Mouse (Mus musculus): ENCODE data around the gene Susd1. TPM values are rescaled to one million over a fixed set of nuclear protein-coding genes. Genes with fewer than 3 reads are reported as not detected.

The Susd1 gene
- total RNA-seq, 2 experiments from 2014 or later = 1.8 to 1.9 TPM

DNA sequence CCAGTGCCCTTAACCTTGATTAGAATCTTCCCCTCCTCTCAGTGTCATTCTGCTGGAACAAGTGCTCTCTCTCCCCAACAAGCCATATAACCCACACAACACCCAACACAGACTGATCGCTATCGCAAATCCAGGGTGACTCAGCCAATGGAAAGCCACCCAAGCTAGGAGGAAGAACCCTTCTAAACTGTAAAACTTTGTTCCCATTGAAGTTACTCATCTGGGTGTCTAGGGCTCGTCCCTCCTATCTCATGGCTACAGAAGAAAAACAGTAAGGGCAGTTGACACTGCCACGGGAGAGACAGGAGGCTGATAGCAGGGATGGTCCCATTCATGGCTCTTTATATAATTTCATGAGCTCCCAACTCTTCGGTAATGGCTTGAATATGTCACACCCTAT is 114.1 kb downstream of the Susd1 start:
- DNase-seq (ENCODE audit: low spot score in 2 of 2) = no peak

DNA sequence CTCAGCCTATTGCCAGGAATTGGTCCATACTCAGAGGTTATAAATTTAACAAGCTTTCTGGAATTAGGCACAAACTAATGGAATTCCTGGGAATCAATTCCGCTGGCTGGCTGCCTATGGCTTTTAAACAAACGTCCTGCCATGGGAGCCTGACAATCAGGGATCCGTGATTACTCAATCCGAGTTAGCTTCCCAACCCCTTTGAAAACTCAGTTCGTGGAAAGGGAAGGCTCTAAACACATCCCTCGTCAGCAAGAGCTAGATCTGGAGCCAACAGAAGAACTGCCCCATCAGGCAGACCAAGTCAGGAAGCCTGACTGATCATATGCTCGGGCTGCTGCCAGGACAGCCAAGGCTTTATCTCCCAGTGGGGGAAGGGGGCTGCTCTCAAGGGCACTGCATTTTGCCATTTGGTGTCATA is 115.2 kb downstream of the Susd1 start:
- peak in 1 of 2 experiments; percentile 47 for DNase-seq (ENCODE audit: low spot score in 2 of 2)

DNA sequence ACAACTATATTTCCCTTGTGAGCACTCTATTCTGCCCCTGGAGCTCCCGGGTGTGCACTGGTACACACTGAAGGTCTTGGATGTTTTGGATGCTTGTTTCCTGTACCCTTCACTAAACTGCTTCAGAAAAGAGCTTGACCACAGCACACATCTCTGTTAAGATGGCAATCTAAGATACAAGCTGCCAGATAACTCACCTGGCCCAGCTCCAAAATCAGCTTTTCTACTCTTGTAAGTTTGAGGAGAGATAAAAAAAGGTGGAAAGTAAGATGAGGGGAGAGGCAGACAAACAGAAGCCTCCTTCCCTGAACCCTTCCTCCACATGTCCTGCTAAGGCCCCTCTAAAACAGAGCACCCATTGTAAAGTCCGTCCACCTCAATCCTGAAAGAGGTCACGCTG is 115.7 kb downstream of the Susd1 start:
- DNase-seq (ENCODE audit: low spot score in 2 of 2) = no peak

DNA sequence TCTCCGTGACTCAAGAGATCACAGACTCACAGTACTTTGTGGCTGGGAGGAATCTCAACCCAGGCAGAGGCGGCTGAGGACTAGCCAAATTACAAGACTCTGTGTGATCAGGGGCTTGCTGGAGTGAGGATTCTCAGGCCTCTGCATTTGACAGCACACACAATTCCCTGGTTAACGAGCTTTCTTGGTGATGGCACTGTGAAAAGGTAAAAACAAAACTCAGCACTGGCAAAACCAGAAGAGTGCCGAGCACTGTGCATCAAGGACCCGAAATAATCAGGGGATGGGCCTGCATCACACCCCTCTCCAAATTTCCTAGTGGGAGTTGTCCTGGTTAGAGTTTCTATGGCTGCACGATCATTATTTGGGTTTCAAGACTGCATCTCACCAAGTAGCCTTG is 116.4 kb downstream of the Susd1 start:
- no peak for DNase-seq (ENCODE audit: low spot score in 2 of 2)

DNA sequence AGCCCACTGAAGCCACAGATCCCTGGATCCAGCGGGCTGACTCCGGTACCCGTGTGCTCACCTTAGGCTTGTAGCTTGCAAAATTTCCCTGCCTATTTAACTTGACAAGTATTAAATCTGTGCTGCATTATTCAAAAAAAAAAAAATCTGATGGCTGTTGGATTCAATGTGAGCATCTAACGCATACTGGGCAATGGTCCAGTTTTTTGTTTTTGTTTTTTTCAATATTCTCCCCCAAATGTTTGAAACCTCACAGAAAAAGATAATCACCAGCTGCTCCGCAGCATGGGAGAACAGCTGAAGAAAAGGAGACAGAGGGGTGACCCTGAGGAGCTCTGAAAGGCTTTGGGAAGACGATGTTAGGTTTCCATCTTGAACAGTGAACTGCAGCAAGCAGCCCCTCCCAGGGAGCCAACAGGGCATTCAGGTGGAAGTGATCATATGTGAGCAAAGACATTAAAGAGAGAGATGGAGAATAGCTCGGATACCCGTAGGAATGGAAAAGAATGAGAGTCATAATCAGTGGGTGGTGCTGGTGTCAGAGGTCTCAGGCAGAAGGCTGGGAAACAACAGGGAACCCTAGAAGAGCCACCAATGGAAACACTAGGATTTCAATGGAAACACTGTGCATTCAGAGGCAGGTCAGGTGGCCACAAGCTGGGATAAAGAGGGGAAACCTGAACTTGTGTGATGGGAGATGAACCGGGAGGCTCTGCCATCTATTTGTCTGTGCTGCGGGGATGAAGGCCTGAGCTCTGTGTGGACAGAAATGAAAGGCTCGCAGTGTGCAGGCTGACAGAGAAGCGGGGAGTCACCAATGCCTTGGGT is 117.0 kb downstream of the Susd1 start:
- DNase-seq (ENCODE audit: low spot score in 2 of 2) = no peak

DNA sequence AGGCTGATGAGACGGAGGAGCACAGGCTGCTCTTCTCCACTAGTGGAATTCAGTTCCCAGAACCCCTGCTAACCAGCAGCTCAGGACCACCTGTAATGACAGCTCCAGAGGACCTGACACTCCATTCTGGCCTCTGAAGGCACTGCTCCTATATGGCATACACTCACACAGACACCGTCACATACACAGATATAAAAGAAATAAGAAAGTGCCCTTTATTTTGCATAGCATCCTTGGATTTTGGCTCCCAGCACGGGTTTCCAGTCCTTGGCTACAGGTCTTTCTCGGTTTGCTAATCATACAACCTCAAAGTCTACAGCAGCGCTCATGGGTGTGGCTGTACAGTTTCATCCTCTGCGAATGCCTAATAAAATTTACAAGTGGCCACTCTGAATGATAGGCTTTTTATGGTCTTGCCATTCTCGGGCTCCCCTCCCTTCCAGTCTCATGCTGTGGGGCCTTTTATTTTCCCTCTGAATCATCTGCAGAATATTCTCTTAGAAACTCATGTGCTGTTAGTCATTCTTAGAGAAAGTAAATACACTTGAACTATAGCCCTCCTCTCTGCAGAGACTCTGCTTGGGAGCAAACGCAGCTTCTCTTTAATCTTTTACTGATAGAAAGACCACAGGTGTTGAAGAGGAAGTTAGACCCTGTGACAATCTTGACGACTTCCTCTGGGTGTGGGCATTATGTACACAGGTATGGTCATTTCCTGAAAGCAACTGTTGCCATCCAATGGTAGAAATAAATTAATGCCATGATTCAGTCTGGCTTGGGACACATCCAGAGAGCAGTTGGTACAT is 119.1 kb downstream of the Susd1 start:
- DNase-seq (ENCODE audit: low spot score in 2 of 2) = no peak

DNA sequence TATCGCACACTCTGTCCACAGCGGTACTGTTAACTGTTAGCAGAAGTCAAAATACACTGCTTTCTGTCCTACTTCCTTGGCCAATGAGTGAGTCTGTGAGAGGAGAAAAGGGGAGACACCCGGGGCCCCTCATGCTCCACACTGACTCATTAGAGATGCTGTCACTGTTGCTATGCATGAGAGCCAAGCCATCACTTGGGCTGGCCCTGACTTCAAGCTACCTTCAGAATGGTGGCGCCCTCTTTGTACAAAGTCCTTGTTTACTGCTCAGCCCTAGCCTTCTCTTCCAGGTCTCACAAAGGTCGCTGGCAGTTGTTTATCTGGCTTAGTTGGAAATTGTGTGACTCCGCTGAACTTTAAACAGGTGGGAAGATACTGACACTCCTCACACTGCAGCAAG is 119.8 kb downstream of the Susd1 start:
- DNase-seq (ENCODE audit: low spot score in 2 of 2) = no peak

DNA sequence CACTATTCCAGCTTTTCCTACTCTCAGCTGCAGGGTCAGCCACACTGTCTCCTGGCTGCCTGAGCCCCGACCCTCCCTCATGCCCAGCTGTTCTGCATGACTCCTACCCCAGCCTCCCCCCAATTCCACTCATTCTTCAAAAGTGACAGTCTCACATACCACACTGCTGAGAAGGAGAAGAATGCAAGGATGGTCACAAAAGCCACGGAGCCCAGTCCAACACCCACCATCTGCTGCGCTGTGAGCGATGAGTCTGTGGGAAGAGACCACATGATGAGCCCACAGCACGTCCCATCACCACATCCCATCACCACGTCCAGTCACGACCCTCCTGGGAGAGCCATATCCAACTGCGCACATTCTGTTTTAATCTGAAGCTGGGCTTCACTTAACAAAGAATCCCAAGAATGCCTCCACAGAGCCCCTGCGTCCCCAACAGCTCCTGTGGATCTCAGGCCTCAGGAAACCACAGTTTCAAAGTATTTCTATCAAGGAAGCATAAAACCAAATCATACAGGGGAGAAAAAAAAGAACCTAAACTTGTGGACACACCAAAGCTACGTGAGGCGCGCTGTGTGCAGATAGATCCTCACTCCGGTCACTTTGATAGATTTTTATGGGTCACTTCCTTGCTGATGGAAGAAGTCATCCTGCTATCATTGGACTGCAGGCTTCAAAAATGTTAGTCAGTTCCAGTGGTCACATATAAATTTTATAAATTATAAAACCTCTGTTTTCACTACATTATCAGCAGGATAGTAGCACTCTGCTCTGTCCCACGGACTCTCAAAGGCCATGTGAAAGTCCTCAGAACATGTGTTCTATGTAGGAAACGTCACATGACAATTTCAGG is 122.7 kb downstream of the Susd1 start:
- DNase-seq (ENCODE audit: low spot score in 2 of 2) = peak in 1 of 2 experiments; percentile 30

DNA sequence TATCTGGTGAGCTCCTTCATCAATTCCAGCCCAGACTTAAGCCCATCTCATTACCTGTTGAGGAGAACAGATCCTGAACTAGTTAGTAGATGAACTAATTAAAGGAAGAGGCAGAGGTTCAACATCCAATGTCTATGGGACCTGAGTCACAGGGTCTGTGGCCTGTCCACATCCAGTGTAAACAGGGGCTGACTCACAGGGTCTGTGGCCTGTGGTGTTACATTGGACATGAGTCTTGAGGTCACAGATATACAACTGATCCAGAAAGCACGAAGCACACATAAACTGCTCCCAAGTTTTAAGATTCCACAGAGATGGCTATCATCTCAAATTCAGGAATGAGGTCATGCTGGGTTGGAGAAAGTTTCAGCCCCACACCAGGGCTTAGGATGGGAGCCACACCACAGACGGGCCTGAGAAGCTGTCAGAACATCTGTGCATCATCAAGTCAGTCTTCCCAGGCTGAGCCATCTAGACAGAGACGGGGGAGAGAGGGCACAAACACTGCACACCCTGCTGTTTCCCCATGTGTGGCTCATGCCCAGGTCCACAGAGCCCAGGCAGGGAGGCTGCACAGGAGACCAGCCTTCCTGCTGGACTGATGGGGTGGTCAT is 123.4 kb downstream of the Susd1 start:
- no peak for DNase-seq (ENCODE audit: low spot score in 2 of 2)

DNA sequence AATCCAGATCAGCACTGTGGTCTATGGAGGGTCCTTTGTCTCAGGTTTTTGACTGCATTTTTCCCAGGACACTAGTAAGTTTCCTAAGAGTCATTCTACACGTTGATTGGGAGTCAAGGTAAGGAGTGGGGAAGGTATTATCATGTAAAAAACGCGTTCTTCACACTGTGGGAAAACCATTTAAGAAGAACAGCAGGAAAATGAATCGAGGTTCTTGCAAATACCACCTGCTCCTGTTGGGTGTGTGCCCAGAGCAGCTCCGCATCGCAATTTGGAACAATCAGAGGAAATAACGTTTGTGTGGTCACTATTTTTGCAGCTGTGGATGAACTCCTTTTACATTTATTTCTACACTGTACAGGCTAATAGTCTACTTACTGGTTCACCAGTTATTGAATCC is 125.5 kb downstream of the Susd1 start:
- DNase-seq (ENCODE audit: low spot score in 2 of 2) = peak in 1 of 2 experiments; percentile 75

DNA sequence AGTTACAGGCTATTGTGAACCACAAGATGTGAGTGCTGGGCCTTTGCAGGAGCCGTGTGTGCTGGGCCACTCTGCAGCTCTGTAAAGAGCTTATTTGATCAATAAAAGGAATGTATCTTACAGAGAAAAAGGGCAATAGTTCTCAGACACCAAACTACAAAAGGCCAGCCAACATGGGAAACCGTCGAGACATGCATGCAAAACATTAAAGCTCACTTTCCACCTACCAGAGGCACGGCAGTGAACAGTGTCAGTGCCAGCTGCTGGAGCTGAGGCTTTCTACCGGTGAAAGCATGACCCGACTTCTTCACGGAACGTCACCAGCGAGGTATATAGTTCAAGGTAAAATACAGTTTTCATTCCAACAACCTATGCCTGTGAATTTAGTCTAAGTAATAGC is 127.8 kb downstream of the Susd1 start:
- no peak for DNase-seq (ENCODE audit: low spot score in 2 of 2)

DNA sequence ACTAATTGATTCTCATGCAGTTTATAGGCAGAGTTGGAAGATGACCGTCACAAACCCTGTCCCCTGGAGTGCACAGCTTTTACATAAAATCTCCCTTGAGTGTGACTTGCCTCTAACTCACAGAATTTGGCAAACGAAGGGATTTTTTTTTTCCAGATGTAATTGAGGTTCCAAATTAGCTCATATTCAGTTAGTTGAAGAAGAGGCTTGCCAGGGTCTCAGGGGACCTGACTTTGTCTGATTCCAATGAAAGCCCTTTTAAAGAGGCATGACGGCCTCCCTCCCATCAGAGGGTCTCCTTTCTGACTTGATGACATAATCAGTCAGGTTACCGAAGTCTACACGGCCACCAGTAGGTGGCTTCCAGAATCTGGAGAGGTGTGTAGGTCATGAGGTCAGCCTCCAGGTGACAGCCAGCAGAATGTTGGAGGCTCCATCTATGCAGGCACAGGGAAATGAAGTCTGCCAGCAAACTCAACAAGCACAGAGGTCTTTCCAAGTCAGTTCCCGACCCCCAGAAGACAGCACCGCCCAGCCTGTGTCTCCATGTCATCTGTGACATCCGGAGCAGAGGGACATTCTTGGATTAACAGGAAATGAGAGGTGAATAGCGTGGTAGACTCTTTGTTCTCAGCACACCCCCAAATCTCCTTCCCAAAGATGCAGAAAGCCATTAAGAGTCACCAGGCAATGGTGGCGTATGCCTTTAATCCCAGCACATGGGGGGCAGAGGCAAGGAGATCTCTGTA is 130.4 kb downstream of the Susd1 start:
- DNase-seq (ENCODE audit: low spot score in 2 of 2) = peak in 1 of 2 experiments; percentile 51

DNA sequence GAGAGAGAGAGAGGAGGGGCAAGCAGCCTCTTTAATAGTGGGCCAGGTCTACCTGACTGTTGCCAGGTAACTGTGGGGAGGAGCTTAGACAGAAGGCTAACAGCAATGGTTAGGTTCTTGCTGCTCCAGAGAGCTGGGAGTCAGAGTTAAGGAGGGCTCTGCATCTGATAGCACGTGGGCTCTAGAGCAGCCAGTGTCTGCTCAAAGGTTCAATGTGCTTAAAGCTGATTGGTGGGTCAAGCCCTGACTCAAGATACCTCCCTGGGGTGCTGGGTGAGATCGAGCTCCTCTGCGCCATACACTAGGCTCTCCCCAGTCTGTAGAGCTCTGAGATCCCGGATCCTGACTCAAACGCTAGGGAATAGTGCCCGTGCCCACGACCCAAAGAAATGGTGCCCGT is 136.0 kb downstream of the Susd1 start:
- no peak for DNase-seq (ENCODE audit: low spot score in 2 of 2)

DNA sequence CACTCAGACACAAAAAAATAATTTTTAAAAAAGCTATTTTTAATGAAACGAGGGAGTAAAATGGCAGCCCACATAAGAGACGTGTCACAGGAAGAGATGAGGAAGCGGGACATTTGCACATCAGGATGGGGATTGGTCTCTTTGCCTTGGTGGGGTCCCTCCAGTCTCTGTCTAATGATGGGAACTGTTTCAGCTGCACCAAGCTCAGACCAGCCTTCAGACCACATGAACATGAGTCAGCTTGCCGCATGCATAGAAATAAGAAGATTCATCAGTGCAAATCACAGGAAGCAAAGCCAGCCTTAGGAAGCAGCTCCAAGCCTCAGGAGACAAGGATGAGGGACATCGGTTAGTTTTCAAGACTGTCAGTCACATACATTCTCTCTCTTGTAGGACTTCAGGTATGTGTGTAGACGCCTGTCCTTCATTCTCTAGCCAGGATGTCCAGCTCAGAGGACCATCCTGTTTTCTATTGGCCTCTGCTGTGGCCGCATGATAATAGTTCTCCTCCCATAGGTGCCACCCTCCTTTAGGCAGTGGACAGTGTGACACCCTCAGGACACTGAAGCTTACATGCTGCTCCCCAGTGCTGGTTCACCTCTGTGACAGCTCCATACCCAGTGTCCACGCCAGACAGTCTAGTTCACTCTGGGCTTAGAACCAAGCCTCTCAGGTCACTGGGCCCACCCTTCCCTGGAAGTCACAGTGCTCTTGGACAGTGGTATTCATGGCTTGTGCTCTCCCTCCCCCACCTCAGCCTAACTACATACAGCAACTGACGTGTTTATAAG is 137.2 kb downstream of the Susd1 start:
- no peak for DNase-seq (ENCODE audit: low spot score in 2 of 2)

DNA sequence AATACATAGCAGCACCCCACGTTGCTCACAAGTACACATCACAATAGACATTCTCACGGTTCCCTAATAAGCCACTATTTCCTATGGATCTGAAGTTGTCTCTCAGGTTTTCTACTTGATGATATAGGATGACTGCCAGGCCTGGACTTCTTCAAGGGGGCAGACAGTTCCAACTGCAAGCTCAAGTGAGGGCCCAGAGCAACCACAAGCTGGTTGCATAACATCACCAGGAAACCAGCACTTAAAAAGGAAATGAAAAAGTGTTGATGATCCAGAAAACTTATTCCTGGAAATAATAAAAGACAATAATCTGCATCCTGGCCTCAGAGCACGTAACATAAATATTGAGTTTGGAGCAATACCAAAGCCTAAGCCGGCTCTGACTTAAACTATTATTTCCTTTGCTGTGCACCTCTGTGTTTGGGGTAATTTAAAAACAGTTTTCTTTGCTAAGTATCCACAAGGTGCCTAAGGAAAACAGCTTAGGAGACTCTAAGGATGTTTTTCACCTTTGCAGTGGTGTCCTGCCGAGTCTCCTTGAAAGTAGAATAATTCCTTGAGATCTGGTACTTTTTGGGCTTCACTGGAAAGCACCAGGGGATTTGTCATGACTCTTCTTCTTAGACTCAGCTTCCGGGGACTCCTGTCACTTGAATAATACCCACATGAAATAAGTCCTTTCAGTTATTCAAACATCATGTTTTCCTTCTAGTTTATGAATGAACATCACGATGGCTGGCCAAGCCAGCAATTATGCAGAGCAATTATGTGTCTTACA is 139.5 kb downstream of the Susd1 start:
- DNase-seq (ENCODE audit: low spot score in 2 of 2) = no peak

DNA sequence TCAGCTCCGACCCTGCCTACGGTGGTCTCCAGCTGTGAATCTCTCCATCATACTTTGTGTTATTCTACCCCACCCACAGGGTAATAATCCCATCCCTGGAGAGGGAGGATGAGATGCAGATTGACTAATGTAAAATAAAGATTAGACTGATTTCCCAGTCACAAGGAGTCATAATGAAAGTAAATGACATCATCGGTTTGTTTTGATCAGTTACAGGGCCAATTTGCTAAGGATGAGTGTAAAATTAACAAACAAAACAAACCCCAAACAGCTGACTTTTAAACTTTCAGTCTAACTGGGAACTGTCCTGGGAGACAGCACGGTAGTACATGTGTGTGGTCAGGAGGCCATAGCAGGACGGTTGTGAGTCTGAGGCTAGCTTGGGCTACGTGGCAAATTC is 143.3 kb downstream of the Susd1 start:
- no peak for DNase-seq (ENCODE audit: low spot score in 2 of 2)

DNA sequence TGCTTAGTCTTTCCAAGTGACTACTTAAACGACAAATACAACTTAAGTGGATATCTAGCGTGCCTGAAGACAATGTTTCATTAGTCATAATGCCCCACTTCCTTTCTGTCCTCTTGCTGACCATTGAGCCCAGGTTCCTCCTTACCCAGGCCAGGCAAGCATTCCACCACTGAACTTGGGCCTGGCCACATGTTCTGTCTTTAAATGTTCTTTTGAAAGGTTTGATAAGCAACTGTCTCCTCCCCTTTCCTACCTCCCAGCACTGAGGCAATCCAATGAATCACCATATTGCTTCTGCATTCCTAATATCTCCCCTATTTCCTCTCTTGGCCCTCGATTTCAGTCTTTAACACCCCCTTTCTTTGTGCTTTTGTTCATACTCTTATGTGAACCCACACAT is 143.8 kb downstream of the Susd1 start:
- DNase-seq (ENCODE audit: low spot score in 2 of 2) = no peak

DNA sequence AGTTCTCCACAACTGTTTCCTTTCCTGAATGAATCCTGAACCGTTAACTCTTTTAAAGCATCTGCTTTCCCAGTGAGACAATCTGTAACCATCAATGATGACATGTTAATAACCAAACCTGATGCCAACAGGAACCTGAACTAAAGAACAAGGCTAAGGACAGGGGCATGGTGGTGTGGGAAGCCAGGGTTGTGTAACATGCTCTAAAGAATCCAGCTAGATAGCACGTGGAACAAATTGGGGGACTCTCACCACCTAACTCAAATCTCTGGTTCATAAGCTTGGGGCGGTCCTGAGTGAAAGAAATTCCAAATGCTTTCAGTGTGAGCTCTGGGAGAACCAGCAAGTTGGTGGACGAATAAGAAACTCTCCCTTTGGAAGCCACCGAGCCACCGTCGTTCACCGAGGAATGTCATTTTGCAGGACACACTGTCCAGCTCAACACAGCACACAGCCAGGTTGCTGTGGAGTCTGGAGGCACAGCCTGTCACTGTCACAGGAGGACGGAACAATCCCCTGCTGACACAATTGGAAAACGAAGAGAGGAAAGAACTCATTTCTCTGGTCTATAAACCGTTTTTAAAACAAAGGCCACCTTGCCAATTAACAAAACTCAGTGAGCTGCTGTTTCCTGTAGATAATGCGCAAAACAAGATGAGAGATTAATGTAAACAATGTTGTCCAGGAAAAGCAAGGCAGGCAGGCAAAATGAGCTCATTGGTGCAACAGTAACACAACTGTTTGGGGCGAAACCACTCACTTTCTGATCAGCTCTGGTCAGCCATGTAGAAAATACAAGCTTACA is 146.3 kb downstream of the Susd1 start:
- no peak for DNase-seq (ENCODE audit: low spot score in 2 of 2)

All from gastrocnemius, postnatal 4 days (tissue).